In the genomic region with DNA sequence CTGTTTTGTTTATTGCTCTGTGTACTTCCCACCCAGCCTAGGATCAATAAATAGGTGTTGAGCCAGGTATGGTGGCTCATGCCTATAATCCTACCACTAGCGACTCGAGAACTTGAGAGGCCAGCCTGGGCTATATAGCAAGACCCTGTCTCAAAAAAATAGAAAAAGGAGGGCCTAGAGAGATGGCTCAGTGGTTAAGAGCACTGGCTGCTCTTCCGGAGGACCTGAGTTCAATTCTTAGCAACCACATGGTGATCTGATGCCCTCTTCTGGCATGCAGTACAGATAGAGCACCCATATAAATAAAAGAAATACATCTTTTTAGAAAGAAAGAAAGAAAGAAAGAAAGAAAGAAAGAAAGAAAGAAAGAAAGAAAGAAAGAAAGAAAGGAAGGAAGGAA, we compare ENCODE assay signal across 15 mouse cellular contexts. TPM values are rescaled to one million over a fixed set of nuclear protein-coding genes. Genes with fewer than 3 reads are reported as not detected.
A peak's percentile ranks its signal among the peaks of the same experiment; 100 is the strongest.
DNase-seq lines count a peak whose midpoint lies in the region; ATAC-seq and TF ChIP-seq lines count a peak whose summit lies in the region.
"Had no signal": no experiment of that assay in that cellular context is flagged by ENCODE, and none has a peak within 500 bp of the region (broad histone marks: within the 10 kb centered on the region; RNA-seq: fewer than 3 reads in every experiment).

No protein-coding gene starts in this region.

- no peak overlapping the region for H3K27ac ChIP-seq in heart, embryonic 11.5 days (ENCODE audit: low read depth, low read length)
- no peak overlapping the region for H3K27ac ChIP-seq in CH12.LX (ENCODE audit: insufficient read depth, low read depth)

- no peak for TF ChIP-seq CTCF in lung, adult 2 months (IDR thresholded peaks at IDR 0.05; ENCODE audit: insufficient read depth, low read length)
- TF ChIP-seq CTCF in CH12.LX (conservative IDR thresholded peaks at IDR 0.05 in 1 of 2, IDR thresholded peaks at IDR 0.05 in 1 of 2; ENCODE audit: low read depth in 2 of 2, low read length in 2 of 2) = peak in 1 of 2 experiments; percentile 58; a peak in 2 of 4 replicates

- H3K4me3 ChIP-seq in heart, embryonic 11.5 days (ENCODE audit: low read depth, low read length) = no peak overlapping the region
- H3K4me3 ChIP-seq in lung, adult 2 months (replicated peaks; ENCODE audit: extremely low read depth, low read depth, low read length) = no peak overlapping the region
- no peak overlapping the region for H3K4me3 ChIP-seq in CH12.LX (replicated peaks in 1 of 3; ENCODE audit: low read depth in 2 of 3, low read length in 2 of 3, poor library complexity in 1 of 3)
- H3K4me3 ChIP-seq: lung, embryonic 15.5 days had no signal

- no peak for DNase-seq in heart, adult 18-20 months
- DNase-seq in lung, postnatal 25 days (ENCODE audit: low spot score) = peak; percentile 31
- no peak for DNase-seq in lung, adult 2 months
- DNase-seq in CH12.LX (ENCODE audit: extremely low read depth) = no peak
- peak; percentile 71 for DNase-seq in naive thymus-derived CD4-positive, alpha-beta T cell, adult 2 months (ENCODE audit: low read depth)
- no peak for DNase-seq in adrenal gland, adult 8-10 months
- no peak for DNase-seq in gastrocnemius, postnatal 10 days
- DNase-seq: cerebellum, postnatal 36 days; kidney, adult 9 months; layer of hippocampus, postnatal 36 days; right cerebral cortex, adult 18-20 months had no signal

- WGBS in heart, embryonic 11.5 days (ENCODE audit: insufficient replicate concordance) = 60% methylated on average over 3 of the region's 3 CpGs
- 33% methylated on average over 3 of the region's 3 CpGs for WGBS in lung, adult 2 months

- 0 out of 2 replicates have a peak overlapping the region, but pooled peaks have one; percentile 22 for H3K9ac ChIP-seq in heart, embryonic 11.5 days (ENCODE audit: low read depth, low read length)
- no peak overlapping the region for H3K9ac ChIP-seq in CH12.LX (ENCODE audit: insufficient read depth, low read depth)
- H3K9ac ChIP-seq: lung, embryonic 15.5 days had no signal

- no peak overlapping the region for H3K4me2 ChIP-seq in heart, embryonic 11.5 days
- no peak overlapping the region for H3K4me2 ChIP-seq in CH12.LX (ENCODE audit: insufficient read depth, low read depth, poor library complexity, severe bottlenecking)

- in situ Hi-C loops in CH12.LX (cut with MboI; ENCODE audit: low pct_ligation_motif_present, low pct_unique_long_range_greater_than_20kb, low sequenced_read_pairs) = loop anchor here (5.0 kb wide), 2 partner anchors 34 to 76 kb away; a partner anchor contains a TSS

- peak; percentile 52 for TF ChIP-seq RAD21 in CH12.LX (IDR thresholded peaks at IDR 0.05; ENCODE audit: low read depth, low read length)

- no peak for ATAC-seq in heart, embryonic 11.5 days (replicated peaks; ENCODE audit: insufficient number of reproducible peaks, low FRiP score, low TSS enrichment)

- no peak for TF ChIP-seq POLR2A in lung, adult 2 months (IDR thresholded peaks at IDR 0.05; ENCODE audit: borderline replicate concordance, extremely low read depth, low read depth, low read length)
- TF ChIP-seq POLR2A in CH12.LX (IDR thresholded peaks at IDR 0.05; ENCODE audit: low read depth, low read length) = no peak

- no peaks in the 10 kb centered on the region for H3K9me3 ChIP-seq in heart, embryonic 11.5 days (replicated peaks; ENCODE audit: control insufficient read depth, low read length)
- H3K9me3 ChIP-seq in CH12.LX (replicated peaks; ENCODE audit: low read length) = no peaks in the 10 kb centered on the region
- H3K9me3 ChIP-seq: lung, embryonic 15.5 days had no signal

- H3K79me2 ChIP-seq in CH12.LX (replicated peaks; ENCODE audit: control insufficient read depth, extremely low read depth, insufficient read depth, poor library complexity, severe bottlenecking) = peaks cover 12% of the 10 kb centered on the region; the same call in 1 of the 2 replicates

- no peak for TF ChIP-seq EP300 in CH12.LX (IDR thresholded peaks at IDR 0.05; ENCODE audit: low read length)

- peaks cover 6% of the 10 kb centered on the region; the same call in 1 of the 2 replicates for H3K36me3 ChIP-seq in heart, embryonic 11.5 days (ENCODE audit: control insufficient read depth, insufficient read depth, low read length)
- H3K36me3 ChIP-seq in CH12.LX (replicated peaks in 1 of 2; ENCODE audit: control insufficient read depth in 1 of 2, insufficient read depth in 1 of 2, low read length in 1 of 2) = peaks cover 12 to 25% of the 10 kb centered on the region in 2 experiments

- dilution Hi-C loops in CH12.LX (cut with MboI; ENCODE audit: extremely low pct_ligation_motif_present, extremely low pct_unique_long_range_greater_than_20kb, low sequenced_read_pairs) = no loop called here

- H3K4me1 ChIP-seq in heart, embryonic 11.5 days (ENCODE audit: control insufficient read depth, insufficient read depth, low read length) = peaks cover 19% of the 10 kb centered on the region
- H3K4me1 ChIP-seq in lung, adult 2 months (ENCODE audit: control insufficient read depth, insufficient read depth, low read length) = peaks cover 15% of the 10 kb centered on the region
- peaks cover 15 to 51% of the 10 kb centered on the region in 2 experiments for H3K4me1 ChIP-seq in CH12.LX (ENCODE audit: control insufficient read depth in 1 of 2, insufficient read depth in 2 of 2)

- peaks cover 6% of the 10 kb centered on the region for H3K27me3 ChIP-seq in heart, embryonic 11.5 days (ENCODE audit: control insufficient read depth, insufficient read depth, low read length)
- peaks cover 5% of the 10 kb centered on the region for H3K27me3 ChIP-seq in CH12.LX (replicated peaks)

TF ChIP-seq in CH12.LX, 34 proteins besides CTCF, POLR2A, EP300 and RAD21 (continues in another document):
- TF ChIP-seq ELF1 (IDR thresholded peaks at IDR 0.05; ENCODE audit: low read depth, low read length) (0 out of 2 replicates have a peak, but pooled peaks have one; percentile 24), MAFK (IDR thresholded peaks at IDR 0.05; ENCODE audit: insufficient replicate concordance, low read length) (no peak), USF1 (IDR thresholded peaks at IDR 0.05; ENCODE audit: low read depth, low read length) (no peak), MAZ (IDR thresholded peaks at IDR 0.05; ENCODE audit: low read depth, low read length) (no peak), JUN (IDR thresholded peaks at IDR 0.05; ENCODE audit: insufficient read depth, low read depth, low read length) (no peak), E2F4 (IDR thresholded peaks at IDR 0.05; ENCODE audit: insufficient replicate concordance, low read depth, low read length) (no peak), ZNF384 (IDR thresholded peaks at IDR 0.05; ENCODE audit: low read depth, low read length) (peak; percentile 26; the same call in 1 of the 2 replicates), TBP (conservative IDR thresholded peaks at IDR 0.05; ENCODE audit: low read depth, low read length) (no peak), ZC3H11A (IDR thresholded peaks at IDR 0.05; ENCODE audit: low read depth, low read length) (peak; percentile 28; the same call in 1 of the 2 replicates), UBTF (IDR thresholded peaks at IDR 0.05; ENCODE audit: low read depth, low read length) (no peak), SMC3 (IDR thresholded peaks at IDR 0.05; ENCODE audit: low read depth, low read length) (peak; percentile 45), ZMIZ1 (IDR thresholded peaks at IDR 0.05; ENCODE audit: low read depth, low read length) (no peak)

RNA-seq across cellular contexts. Expression of a gene that starts 1.7 kb away (rescaled TPM):
- polyA plus RNA-seq in heart, embryonic 11.5 days (2014; fragmentation: Nextera tagmentation; extraction: Ambion mirVana) = 20.6 and 24.1 TPM in 2 replicates
- 1 to 10 TPM; 4.5 to 4.8 TPM for total RNA-seq in heart, adult 18-20 months (2021)
- polyA plus RNA-seq in lung, adult 2 months (2012; rRNA removed) = 32.3 and 36.9 TPM in 2 replicates
- total RNA-seq in CH12.LX (2012; rRNA removed) (20.5 and 22.4 TPM in 2 replicates), CH12.LX (2014; rRNA removed) (11.5 and 14.3 TPM in 2 replicates)
- polyA plus RNA-seq in CH12.LX (2012; ENCODE audit: insufficient read length, low read depth) = 20.0 and 21.7 TPM in 2 replicates
- total RNA-seq in adrenal gland, adult 8-10 months (2022) = 10 to 100 TPM in 3 of 4 experiments, 1 to 10 TPM in 1; 8.7 to 14.3 (median 11.9) TPM
- 1 to 10 TPM; 4.1 to 6.0 TPM for total RNA-seq in gastrocnemius, postnatal 10 days (2021)

RNA-seq across cellular contexts. Expression of a gene that starts 10.9 kb away (rescaled TPM):
- polyA plus RNA-seq in heart, embryonic 11.5 days (2014; fragmentation: Nextera tagmentation; extraction: Ambion mirVana) = 1.2 and 2.5 TPM in 2 replicates
- 1 to 10 TPM; 1.2 to 2.3 TPM for total RNA-seq in heart, adult 18-20 months (2021)
- 34.0 and 42.0 TPM in 2 replicates for polyA plus RNA-seq in lung, adult 2 months (2012; rRNA removed)
- total RNA-seq in CH12.LX (2012; rRNA removed) (0.29 and 1.0 TPM in 2 replicates), CH12.LX (2014; rRNA removed) (0.28 TPM in 1 of 2 replicates, not detected in the other)
- 0.09 TPM in 1 of 2 replicates, not detected in the other for polyA plus RNA-seq in CH12.LX (2012; ENCODE audit: insufficient read length, low read depth)
- total RNA-seq in adrenal gland, adult 8-10 months (2022) = 10 to 100 TPM in 1 of 4 experiments, 1 to 10 TPM in 3; 4.5 to 14.4 (median 7.6) TPM
- total RNA-seq in gastrocnemius, postnatal 10 days (2021) = 1 to 10 TPM in 1 of 2 experiments, under 1 TPM in 1; 0.47 to 2.2 TPM

RNA-seq across cellular contexts. Expression of a gene that starts 11.0 kb away (rescaled TPM):
- not detected in 2 replicates for polyA plus RNA-seq in heart, embryonic 11.5 days (2014; fragmentation: Nextera tagmentation; extraction: Ambion mirVana)
- total RNA-seq in heart, adult 18-20 months (2021) = not detected
- not detected in 2 replicates for polyA plus RNA-seq in lung, adult 2 months (2012; rRNA removed)
- total RNA-seq in CH12.LX (2012; rRNA removed) = not detected in 2 replicates
- total RNA-seq in CH12.LX (2014; rRNA removed) = not detected in 2 replicates
- not detected in 2 replicates for polyA plus RNA-seq in CH12.LX (2012; ENCODE audit: insufficient read length, low read depth)
- not detected for total RNA-seq in adrenal gland, adult 8-10 months (2022)
- total RNA-seq in gastrocnemius, postnatal 10 days (2021) = not detected
- total RNA-seq: layer of hippocampus, postnatal 36 days had no signal
- polyA plus RNA-seq: heart, embryonic 14.5 days; lung, embryonic 15.5 days; myocyte had no signal

RNA-seq across cellular contexts. Expression of a gene that starts 11.3 kb away (rescaled TPM):
- polyA plus RNA-seq in heart, embryonic 11.5 days (2014; fragmentation: Nextera tagmentation; extraction: Ambion mirVana) = 749 and 760 TPM in 2 replicates
- total RNA-seq in heart, adult 18-20 months (2021) = 100 to 1,000 TPM; 293 to 299 TPM
- polyA plus RNA-seq in lung, adult 2 months (2012; rRNA removed) = 373 and 384 TPM in 2 replicates
- total RNA-seq in CH12.LX (2012; rRNA removed) (502 and 585 TPM in 2 replicates), CH12.LX (2014; rRNA removed) (635 and 651 TPM in 2 replicates)
- 383 and 389 TPM in 2 replicates for polyA plus RNA-seq in CH12.LX (2012; ENCODE audit: insufficient read length, low read depth)
- total RNA-seq in adrenal gland, adult 8-10 months (2022) = 100 to 1,000 TPM; 371 to 396 (median 387) TPM
- total RNA-seq in gastrocnemius, postnatal 10 days (2021) = 100 to 1,000 TPM; 339 to 348 TPM

RNA-seq across cellular contexts. Expression of a gene that starts 12.1 kb away (rescaled TPM):
- polyA plus RNA-seq in heart, embryonic 11.5 days (2014; fragmentation: Nextera tagmentation; extraction: Ambion mirVana) = 1.0 and 1.3 TPM in 2 replicates
- total RNA-seq in heart, adult 18-20 months (2021) = 10 to 100 TPM; 12.0 to 20.2 TPM
- polyA plus RNA-seq in lung, adult 2 months (2012; rRNA removed) = 23.6 and 24.2 TPM in 2 replicates
- total RNA-seq in CH12.LX (2012; rRNA removed) = 46.3 and 57.8 TPM in 2 replicates
- total RNA-seq in CH12.LX (2014; rRNA removed) = 43.5 and 51.5 TPM in 2 replicates
- polyA plus RNA-seq in CH12.LX (2012; ENCODE audit: insufficient read length, low read depth) = 57.4 and 58.5 TPM in 2 replicates
- total RNA-seq in adrenal gland, adult 8-10 months (2022) = 1 to 10 TPM; 1.6 to 2.8 (median 1.9) TPM
- total RNA-seq in gastrocnemius, postnatal 10 days (2021) = 1 to 10 TPM; 3.2 to 3.8 TPM

Comparison
In these comparisons a context has a peak if more than half of its experiments do, and no peak if none do; other contexts are left out.
1. DNase-seq: peak in lung, postnatal 25 days (single experiment) and naive thymus-derived CD4-positive, alpha-beta T cell, adult 2 months (single experiment); none in heart, adult 18-20 months (0 of 2), lung, adult 2 months (single experiment), CH12.LX (single experiment), adrenal gland, adult 8-10 months (single experiment) and gastrocnemius, postnatal 10 days (single experiment).